Mouse (Mus musculus) small intestine, adult 2 months (tissue): ENCODE data around the gene Ccser1.

ENCODE experiments used
- CTCF ChIP-seq: fragments of 200-500 bp; IDR thresholded peaks from 2 replicates; pipeline ENCODE4 v1.5.1; 2012; ENCODE audit warnings: low read depth, mild to moderate bottlenecking, control low read depth, inconsistent platforms, low read length, moderate library complexity, mixed read lengths; ENCODE audit not compliant: insufficient replicate concordance, insufficient read length; ENCODE audit errors: extremely low read depth
- POLR2A ChIP-seq: fragments of 200-500 bp; IDR thresholded peaks from 2 replicates; pipeline ENCODE4 v1.6.1; 2012; ENCODE audit warnings: low read depth, mild to moderate bottlenecking, control low read depth, inconsistent platforms, low read length, moderate library complexity

GRCm38 (mm10) chr6:61387046-61387445, 206.9 kb downstream of the Ccser1 start:
- TF ChIP-seq CTCF (no peak), POLR2A (no peak)
